Mouse (Mus musculus) B cell, adult 2 months (primary cell): Measurements from ENCODE around the gene Hoxb8.
A peak's percentile ranks its signal among the peaks of the same experiment; 100 is the strongest.

Source experiments
- DNase-seq, 2 experiments: peaks; one replicate each; pipeline ENCODE4 v3.0.0; 2022

Hoxb8 gene

DNA sequence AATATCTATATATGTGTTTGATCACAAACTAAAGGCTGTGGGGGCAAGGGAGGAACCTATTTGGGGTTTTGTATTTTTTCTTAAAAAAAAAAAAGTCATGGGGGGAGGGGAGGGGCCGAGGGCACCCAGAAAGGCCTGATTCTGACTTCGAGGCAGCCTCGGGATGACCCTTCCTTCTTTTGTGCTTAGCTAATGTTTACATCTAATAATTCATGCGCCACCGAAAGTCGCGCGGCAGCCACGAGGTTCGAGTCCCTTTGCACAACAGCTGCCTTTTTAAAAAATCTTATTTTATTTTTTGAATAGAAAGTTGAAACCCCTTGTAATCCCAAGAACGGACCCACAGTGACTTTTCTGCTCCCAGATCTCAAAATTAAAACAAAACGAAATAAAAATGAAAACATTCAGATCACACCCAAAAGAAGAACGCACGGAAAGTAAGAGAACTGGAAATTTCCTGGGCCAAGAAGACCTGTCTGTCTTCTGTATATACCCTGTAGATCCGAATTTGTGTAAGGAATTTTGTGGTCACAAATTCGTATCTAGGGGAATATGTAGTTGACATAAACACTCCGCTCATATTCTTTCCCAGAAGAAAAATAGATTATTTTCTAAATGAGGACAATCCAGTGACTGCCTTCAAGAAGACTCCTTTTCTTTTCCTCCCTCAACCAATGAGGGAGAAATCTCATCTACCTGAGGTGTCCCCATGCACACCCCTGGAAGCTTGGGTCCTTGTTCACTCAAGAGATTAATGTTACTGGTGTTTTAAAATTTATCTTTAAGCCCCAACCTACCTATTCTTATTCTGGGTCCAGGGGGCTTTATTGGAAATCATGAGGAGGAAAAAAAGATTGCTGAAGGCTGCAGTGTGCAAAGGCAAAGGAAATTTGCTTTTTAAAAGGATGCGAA is 35.2 kb downstream of the Hoxb8 start:
- no peak for DNase-seq

DNA sequence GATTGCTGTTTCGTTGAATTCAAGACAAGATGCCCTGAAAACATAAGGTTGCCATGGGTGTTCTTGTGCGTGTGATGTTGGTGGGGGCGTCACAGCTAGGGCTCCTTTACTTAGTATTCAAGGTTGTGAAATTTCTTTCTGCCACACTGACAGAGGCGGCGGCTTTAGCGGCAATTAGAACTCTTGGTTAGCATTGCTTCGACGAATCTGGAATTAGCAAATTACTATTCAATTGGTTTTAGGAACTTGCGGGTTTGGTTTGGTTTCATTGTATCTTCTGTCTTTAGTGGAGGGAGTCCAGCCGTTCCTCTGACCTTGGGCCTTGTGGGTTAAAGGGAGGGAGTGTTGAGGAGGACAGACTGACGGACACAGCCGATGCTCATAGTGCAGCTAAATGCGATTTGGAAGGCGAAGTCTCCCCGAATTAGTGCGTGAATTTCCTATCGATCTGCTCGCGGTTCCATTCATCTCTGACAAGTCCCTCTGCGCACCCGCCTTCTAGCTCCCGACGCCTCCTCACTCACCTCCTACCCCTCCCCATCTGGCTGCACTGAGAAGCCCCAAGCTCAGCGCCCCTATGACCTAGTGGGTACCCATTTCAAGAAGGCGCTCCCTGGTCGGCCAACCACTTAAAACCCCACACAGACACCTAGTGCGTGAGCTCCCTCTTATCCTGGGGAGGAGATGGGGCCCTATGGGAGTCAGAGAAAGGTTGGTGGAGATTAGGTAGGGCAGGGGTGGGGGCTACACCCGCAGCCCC is 36.1 kb downstream of the Hoxb8 start, which contains the start of gene Hoxb4:
Hoxb4 (plus strand) TSS at position 660 of the 760 bp plus-strand sequence.
- DNase-seq = no peak

DNA sequence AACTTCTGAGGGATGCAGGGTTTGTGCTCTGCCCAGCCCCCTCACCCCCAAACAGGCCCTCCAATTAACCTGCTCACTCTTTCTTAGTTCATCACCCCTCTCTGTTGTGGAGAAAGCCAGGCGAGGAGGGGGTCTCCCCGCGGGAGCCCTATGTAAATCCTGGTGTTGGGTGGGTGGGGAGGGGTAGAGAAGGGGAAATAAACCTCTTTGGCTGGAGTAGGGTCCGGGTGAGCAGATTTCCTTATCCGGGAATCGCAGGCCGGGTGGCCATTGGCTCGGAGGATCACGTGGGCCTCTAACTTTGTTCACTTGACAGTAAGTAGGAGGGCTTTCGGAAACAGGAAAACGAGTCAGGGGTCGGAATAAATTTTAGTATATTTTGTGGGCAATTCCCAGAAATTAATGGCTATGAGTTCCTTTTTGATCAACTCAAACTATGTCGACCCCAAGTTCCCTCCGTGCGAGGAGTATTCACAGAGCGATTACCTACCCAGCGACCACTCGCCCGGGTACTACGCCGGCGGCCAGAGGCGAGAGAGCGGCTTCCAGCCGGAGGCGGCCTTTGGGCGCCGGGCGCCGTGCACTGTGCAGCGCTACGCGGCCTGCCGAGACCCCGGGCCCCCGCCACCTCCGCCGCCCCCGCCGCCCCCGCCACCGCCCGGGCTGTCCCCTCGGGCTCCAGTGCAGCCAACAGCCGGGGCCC is 36.8 kb downstream of the Hoxb8 start:
- peak; percentile 48 to 63 for DNase-seq

DNA sequence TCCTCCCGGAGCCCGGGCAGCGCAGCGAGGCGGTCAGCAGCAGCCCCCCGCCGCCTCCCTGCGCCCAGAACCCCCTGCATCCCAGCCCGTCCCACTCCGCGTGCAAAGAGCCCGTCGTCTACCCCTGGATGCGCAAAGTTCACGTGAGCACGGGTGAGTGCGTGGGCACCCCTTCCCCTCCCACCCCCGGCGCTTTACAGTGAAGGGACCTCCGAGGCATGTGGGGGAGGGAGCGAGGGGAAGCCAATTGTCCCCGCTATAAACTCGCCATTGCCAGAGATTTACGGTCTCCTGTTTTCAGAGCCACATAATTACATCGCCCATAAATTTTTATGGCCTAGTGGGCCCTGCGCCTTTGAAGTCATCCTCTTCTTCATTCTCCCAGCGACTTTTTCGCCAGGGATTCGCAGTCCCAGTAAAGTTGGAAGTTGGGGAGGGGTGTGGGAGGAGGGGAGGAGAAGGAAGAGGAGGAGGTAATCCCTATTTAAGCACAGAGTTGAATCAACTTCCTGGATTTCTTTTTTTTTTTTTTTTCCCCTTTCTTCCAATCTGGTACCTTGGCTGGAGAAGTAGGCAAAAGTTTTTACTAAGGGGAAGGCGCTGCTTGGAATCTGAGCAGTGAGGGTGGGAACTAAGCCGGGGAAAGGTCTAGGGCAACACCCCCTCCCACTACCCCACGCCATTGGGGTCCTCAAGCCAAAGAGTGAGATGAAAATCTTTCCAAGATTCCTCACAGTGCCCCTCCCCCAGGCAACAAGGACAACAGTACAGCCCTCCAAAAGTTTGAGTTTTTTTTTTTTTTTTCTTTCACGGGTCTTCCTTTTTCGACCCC is 37.6 kb downstream of the Hoxb8 start:
- DNase-seq = no peak

DNA sequence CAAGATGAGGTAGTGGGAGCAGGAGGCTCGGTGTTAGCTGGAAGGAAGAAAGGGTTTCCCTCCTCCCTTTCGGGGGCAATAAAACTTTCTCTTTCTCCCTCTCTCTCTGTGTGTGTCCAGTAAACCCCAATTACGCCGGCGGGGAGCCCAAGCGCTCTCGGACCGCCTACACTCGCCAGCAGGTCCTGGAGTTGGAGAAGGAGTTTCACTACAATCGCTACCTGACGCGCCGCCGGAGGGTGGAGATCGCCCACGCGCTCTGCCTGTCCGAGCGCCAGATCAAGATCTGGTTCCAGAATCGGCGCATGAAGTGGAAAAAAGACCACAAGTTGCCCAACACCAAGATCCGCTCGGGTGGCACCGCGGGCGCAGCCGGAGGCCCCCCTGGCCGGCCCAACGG is 38.2 kb downstream of the Hoxb8 start:
- peak in 1 of 2 experiments; percentile 34 for DNase-seq

DNA sequence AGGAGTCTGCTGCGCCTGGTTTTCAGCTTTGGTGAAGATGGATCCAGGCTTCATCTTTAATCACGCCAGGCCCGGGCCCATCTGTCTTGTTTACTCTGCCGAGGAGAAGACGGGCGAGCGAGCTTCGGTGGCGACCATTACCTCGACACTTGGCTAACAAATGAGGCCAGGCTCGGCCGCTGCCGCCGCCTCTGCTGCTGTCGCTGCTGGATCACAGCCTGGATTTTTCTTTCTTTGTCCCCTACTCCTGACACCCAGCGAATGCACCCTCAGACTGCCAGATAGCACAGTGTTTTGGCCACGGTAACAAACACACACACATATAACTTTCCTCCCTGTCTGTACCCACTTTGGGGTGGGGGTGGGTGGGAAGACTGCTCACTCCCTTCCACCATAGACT is 39.0 kb downstream of the Hoxb8 start:
- DNase-seq = no peak

DNA sequence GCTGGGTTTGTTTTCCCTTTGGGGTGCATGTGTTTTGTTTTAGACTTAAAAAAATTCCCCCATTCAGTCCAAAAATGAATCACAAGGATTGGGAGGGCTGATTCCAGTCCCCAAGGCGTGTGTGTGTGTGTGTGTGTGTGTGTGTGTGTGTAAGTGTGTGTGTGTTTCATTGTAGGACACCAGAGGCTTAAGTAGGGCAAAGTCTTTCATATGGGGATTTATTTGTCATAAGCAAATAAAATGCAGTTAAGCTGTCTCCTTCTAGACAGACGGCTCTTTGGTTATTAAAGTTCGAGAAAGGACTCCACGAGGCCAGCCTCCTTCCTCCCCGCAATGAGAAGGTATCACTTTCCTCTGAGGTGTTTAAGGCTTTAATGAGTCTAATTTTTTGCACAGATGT is 40.1 kb downstream of the Hoxb8 start:
- DNase-seq = no peak

DNA sequence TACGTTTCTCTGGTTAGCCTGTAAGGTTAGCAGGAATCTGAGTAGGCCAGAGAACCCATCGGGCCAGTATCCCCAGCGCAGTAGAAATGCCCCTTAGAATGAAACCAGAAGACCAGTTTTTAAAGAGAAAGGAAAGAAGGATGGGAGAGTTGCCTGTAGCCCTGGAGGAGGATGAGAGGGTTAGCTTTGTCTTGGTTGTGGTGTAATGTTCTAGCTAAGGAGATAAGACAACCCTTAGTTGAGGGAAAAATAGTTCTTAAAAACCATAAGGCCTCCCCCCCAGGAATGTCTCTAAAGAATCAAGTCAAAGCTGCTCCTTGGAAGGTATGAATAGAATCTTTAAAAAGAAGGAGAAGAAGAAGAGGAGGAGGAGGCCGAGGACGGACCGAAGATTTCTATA is 41.0 kb downstream of the Hoxb8 start:
- DNase-seq = no peak

DNA sequence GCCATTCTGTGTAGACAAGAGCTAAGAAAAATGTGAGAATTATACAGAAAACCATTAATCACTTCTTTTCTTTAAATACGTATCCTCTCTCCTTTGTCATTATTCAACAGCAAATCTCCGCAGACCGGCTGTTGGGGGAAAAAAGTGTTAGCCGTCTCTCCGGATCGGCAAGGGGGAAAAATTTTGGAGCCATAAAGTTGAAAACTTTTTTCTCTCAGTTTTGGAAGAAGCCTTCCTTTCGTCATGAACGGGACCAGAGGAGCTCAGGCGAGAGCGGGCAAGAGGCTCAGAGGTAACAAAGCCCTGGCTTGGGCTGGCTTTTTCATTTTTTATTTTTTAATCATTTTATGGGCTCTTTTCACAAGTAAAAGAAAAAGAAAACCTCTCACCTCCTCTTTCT is 41.4 kb downstream of the Hoxb8 start, which contains the start of gene Hoxb3:
Hoxb3 (plus strand) TSS at position 173 of the 400 bp plus-strand sequence.
- DNase-seq = no peak

DNA sequence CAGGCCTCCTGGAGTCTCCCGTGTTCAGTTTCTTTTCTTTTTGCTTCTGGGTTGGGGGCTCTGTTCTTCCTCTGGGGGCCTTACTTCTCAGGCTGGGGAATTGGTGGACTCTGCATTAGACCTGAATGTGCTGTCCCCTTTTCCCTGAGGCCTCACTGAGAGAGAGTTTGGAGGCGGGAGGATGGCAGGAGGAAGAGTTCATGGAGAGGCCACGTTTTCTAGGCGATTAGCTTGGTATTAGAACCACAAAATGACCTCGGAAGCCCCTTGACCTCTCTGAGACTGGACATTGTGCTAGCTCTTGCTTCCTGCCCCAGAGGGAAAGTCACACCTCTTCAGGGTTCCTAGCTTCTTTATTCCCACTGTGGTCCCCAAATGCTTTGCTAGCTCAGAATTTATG is 42.4 kb downstream of the Hoxb8 start:
- DNase-seq = no peak

DNA sequence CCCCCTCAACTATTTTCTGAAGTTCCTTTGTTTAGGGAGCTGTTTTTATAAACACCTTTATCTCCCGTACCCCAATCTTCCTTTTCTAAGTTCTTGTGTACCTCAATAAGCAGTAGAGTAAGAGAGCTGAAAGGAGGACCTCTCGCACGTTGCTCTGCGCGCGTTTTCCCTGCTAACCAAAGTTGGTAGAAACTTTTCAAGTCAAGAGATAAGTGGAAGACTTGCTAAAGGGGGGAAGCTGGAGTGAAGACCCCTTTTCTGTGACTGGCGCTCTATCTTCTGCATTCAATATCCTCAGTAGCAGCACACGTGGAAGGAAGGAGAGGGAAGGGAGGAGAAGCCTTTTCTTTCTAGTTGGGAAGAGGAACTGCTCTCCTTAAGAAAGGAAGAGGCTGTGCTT is 43.3 kb downstream of the Hoxb8 start:
- no peak for DNase-seq

DNA sequence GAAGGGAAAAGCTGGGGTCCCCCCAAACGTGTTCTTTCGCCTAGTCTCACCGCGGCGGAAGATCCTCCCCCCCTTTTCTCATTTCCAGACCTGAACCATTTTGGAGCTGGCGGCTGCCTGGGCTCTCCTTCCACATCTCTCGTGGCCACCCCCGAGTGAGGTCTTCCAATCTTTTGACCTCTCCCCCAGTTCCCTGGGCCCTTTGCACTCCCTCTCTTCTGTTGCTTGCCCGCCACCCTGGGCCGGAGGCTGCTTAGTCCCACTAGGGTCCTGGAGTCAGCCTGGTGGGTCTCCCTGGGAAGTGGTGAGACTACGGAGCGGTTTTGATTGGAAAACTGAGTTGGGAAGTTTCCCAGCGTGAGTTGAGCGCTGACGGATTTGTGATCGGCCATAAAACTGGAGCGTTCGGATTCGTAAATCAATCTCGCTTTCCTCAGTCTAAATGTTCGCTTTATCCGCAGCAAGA is 44.1 kb downstream of the Hoxb8 start:
- no peak for DNase-seq

DNA sequence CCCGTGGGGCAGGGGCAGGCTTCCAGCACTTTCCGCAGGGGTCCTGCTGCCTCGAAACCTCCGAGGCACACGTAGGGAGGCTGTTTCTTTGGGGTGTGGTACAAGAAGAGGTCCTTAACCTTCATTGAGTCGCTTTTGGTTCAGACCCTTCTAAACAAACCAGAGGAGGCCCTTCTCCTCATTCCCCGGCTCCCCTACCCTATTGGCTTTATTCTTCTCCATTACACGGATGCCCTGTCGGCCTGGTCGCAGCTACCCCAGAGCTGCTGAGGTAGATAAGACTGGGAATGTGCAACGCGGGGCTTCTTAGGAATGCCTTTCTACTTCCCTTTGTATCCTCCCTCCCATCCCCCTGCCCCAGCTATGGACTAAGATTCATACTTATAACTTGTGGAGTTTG is 45.0 kb downstream of the Hoxb8 start:
- DNase-seq = no peak

DNA sequence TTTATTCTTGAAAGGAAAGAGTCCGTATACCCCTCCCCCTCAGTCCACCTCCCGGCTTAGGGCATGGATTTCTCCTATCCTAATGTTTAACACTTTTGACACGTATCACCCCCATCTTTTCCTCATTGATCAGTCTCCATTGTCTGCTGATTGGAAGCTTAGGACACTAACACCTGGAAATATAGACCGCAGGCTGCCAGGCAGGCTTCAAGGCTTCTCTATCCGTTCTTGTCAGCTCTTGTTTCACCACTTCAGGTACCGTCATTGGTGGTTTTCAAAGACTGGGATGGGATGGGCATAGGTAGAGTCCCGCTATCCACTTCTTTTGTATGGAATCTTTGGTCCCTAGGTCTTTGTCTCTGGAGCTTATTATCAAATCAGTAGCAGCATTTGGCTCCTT is 45.4 kb downstream of the Hoxb8 start:
- no peak for DNase-seq

DNA sequence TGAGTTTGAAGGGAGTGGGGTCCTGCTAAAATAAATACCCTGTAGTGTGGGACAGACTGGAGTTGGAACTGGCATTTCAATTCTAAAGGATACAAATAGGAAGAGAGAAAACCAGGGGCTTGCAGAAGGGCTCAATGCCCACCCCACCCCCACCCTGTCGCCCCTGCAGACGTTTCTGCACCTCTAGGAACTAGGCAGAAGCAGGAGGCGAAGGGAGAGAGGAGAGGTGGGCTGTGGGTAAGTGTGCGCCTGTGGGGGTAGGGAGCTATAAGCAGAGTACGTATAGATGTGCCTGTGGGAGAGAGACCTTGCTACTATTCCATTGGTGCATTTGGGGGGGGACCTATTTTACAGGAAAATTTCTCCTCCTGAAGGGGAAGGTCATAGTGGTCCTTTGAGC is 46.0 kb downstream of the Hoxb8 start:
- no peak for DNase-seq

DNA sequence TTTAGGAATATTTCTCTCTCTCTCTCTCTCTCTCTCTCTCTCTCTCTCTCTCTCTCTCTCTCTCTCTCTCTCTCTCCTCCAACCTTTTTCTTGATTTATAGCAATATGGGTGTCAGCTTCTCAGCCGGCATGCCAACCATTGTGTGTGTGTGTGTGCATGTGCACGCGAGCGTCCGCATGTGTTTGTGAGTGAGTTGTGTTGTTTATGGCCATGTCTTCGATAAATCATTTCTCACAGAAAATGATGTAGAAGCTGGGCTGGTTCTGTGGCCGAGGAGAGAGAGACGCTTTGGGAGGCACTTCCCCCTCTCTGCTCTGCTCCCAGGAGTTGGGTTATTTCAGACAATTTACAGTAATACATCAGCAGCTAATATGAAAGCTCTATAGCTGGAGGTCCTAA is 46.9 kb downstream of the Hoxb8 start:
- no peak for DNase-seq

DNA sequence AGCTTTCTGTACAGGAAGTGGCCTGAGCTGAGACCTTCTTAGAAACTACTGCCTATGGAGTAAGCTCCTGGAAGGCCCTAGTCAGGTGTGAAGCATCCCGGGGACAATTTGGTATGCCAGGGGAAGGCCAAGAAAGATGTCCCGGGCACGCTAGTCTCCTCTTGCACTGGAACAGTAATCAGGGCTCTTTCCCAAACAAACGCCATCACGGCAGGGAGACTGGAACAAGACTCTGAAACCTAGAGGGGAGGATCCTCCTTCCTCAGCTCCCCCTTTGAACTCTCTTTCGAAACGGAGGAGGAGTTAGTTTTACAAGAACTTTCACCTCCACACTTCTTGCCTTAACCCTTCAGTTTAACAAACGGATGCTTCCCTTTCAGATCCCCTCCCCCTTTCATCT is 50.4 kb downstream of the Hoxb8 start:
- no peak for DNase-seq

DNA sequence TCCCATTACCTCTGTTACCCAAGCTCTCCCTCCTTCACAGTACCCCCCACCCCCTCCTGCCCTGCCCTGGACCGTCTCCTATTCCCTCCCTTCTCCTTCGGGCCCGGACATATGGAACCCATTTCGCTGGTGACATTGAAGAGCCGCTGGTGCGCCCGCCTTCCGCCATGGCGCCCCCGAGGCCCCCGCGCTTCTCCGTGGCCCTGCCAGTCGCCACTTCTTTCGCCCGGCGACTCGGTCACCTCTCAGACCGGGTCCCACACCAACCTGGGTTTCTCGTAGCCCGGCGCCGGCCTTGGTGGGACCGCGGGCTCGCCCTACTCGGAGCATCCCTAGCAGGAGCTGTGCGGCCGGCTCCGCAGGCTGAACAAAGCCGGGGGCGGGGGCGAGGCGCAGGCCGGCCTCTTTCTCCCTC is 50.9 kb downstream of the Hoxb8 start:
- no peak for DNase-seq

DNA sequence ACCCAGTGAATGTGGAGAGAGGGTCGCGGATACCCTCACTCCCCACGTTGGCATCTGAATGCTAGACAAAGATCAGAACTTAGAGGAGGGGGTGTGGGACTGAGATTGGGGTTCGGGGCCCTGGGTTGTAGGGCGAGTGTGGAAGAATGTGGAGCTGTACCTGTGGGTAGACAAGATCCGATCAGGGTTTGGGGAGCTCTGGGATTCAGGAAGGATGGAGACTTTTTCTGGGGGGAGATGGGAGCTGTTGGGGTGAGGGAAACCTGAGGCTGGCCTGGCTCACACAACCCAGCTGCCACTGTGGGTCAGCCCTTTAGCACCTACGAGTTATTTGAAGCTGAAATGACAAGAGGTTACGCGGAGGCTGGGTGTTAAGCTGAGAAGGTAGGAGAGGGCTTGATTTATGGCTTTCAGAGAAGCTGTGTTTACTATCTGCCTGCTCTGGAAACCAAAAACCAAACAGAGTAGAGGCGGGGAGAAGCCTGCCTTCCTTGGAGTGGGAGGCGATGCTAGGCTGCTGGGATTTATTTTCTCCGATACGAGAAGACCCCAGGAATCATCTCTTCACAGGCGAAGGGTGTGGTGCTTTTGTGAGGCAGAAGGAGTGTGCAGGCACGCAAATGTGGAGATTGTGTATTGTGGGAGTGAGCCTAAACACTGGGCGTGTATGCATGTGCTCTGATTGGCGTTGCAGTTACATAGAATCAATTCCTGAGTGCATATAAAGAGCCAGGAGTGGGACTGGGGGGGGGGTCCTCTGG is 51.7 kb downstream of the Hoxb8 start:
- DNase-seq = no peak

DNA sequence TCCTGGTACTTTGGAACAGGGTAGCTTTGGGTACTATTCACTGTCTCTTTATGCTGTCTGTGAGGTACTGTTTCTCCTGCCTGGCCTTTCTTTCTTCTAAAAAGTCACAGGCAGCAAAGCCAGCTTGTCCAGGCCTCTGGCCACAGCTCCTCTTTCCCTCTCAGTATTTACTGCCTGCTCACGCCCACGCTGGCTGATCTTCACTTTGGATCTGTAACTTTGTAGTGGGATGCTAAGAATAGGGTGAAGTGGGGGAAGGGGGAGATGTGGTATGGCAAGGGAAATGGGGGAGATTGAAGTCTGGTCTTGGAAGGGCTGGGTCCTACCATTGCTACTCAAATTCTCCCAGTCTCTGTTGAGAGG is 52.3 kb downstream of the Hoxb8 start:
- DNase-seq = no peak
